Mouse (Mus musculus) forebrain, embryonic 16.5 days (tissue): ENCODE results near the gene Apol6. TPM values are rescaled to one million over a fixed set of nuclear protein-coding genes. Genes with fewer than 3 reads are reported as not detected.
"Not testable (repeated sequence)": the region's sequence is repeated elsewhere in the genome, so short reads cannot be mapped to it uniquely, and the experiment has no call there.

Experiments used
- ATAC-seq: fragments of 200-750 bp; cut with Nextera tagmentation; 2 replicates; pipeline ENCODE4 v1.8.0; 2017; ENCODE audit warnings: mild to moderate bottlenecking, moderate library complexity
- H3K27ac ChIP-seq: fragments of 300-500 bp; sonication (generic); 2 replicates; pipeline ENCODE4 v1.5.1; 2014; ENCODE audit warnings: low read length, control low read depth
- H3K27me3 ChIP-seq: fragments of 300-500 bp; sonication (generic); replicated peaks from 2 replicates; pipeline ENCODE4 v1.6.1; 2014; ENCODE audit warnings: low read length; ENCODE audit not compliant: control insufficient read depth, insufficient read depth
- H3K36me3 ChIP-seq: fragments of 300-500 bp; sonication (generic); 2 replicates; pipeline ENCODE4 v1.6.1; 2014; ENCODE audit not compliant: control insufficient read depth, insufficient read depth
- H3K4me1 ChIP-seq: fragments of 300-500 bp; sonication (generic); replicated peaks from 2 replicates; pipeline ENCODE4 v1.6.1; 2014; ENCODE audit warnings: low read length; ENCODE audit not compliant: control insufficient read depth, insufficient read depth
- H3K4me2 ChIP-seq: fragments of 300-500 bp; sonication (generic); 2 replicates; pipeline ENCODE4 v1.6.1; 2014; ENCODE audit warnings: mild to moderate bottlenecking, low read length, control low read depth
- H3K4me3 ChIP-seq: fragments of 300-500 bp; sonication (generic); replicated peaks from 2 replicates; pipeline ENCODE4 v1.5.1; 2014; ENCODE audit warnings: mild to moderate bottlenecking, low read length, control low read depth
- H3K9ac ChIP-seq: fragments of 300-500 bp; sonication (generic); replicated peaks from 2 replicates; pipeline ENCODE4 v1.6.1; 2014; ENCODE audit warnings: low read depth, low read length, control low read depth
- H3K9me3 ChIP-seq: fragments of 300-500 bp; sonication (generic); 2 replicates; pipeline ENCODE4 v1.6.1; 2016; ENCODE audit warnings: low read length; ENCODE audit not compliant: control insufficient read depth
- WGBS: fragments of 180-500 bp; shearing (Covaris S2); extraction: QIAGEN DNeasy Blood & Tissue Kit; methylation state at CpG from one replicate; pipeline ENCODE4 v1.1.7; 2014; 5-methylcytosine and 5-hydroxymethylcytosine counted together
- polyA plus RNA-seq: library from polyadenylated mRNA; unstranded; fragments of >200 nt; fragmentation: Nextera tagmentation; extraction: Ambion mirVana; gene quantifications from 2 replicates; pipeline ENCODE4 v1.2.1, GENCODE M21; 2015

Gene Apol6
- polyA plus RNA-seq, 1 experiment from 2014 or later, result not detected

DNA sequence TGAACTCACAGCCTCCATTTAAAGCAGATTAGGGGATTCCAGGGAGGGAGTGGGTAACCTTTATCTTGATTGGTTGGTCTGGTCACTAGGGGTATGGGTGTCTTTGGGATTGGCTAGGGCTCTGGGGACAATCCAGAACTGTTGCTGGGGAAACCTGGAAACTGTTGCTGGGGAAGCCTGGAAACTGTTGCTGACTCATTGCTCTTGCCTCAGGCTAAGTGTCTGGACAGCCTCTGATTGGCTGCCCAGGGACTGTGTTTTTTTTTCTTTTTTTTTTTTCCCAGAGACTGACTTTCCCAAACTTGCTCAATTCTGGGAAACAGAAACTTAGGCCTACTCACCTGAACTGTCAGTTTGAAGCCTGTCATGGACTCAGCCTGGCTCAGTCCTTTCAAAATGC, 14.0 kb downstream of the Apol6 start:
- no peaks in the 10 kb centered on the region for H3K9me3 ChIP-seq
- ATAC-seq, result no peak
- H3K4me3 ChIP-seq, result no peak overlapping the region

DNA sequence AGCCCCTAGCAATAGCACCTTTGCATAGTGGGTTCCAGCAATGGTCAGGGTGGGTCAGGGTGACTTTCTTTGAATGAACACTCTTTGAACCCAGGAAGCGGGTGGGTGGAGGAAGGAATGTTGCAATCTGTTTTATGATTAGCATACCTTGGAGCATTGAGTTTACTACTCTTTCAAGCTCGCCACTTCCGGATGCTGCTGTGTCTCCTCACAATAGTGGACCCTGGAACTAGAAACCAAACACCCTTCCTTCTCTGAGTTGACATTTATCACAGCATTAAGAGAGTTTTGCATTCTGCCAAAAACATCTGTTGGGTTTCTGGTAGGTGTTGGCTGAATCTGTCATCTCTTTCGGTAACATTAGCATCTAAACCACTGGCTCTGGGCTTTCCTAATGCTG, 14.9 kb downstream of the Apol6 start:
- not testable (repeated sequence) for H3K4me1 ChIP-seq, H3K9ac ChIP-seq, H3K4me2 ChIP-seq, H3K4me3 ChIP-seq, ATAC-seq, H3K9me3 ChIP-seq, H3K27me3 ChIP-seq, H3K36me3 ChIP-seq, H3K27ac ChIP-seq
- WGBS, result 95% methylated on average over 4 of the region's 4 CpGs

More for the DNA sequence above, 14.0 kb downstream of the Apol6 start:
- H3K27ac ChIP-seq, result no peak overlapping the region
- H3K9ac ChIP-seq, result no peak overlapping the region
- no peak overlapping the region for H3K4me2 ChIP-seq
- H3K4me1 ChIP-seq, result peaks cover 10% of the 10 kb centered on the region; the same call in 1 of the 2 replicates
- no peaks in the 10 kb centered on the region for H3K36me3 ChIP-seq
- H3K27me3 ChIP-seq, result no peaks in the 10 kb centered on the region

DNA sequence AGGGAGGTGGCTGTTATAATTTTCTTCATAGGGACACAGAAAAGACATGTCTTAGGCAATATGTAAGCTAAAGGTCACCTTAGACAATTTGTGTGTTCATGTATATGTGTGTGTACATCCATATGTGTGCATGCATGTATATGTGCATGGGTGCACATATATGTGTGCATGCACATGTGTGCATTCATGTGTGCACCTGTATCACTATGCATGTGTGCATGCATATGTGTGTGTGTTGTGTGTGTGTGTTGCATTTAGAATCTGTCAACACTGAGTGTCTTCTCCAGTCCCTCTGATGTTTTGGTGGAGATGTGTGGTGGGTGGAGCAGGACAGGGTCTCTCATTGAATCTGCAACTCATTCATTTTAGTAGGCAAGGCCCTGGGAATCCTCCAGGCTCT, 18.2 kb downstream of the Apol6 start:
- no peaks in the 10 kb centered on the region for H3K27me3 ChIP-seq
- H3K4me1 ChIP-seq, result no peaks in the 10 kb centered on the region
- no peaks in the 10 kb centered on the region for H3K9me3 ChIP-seq
- no peak for ATAC-seq
- no peak overlapping the region for H3K4me3 ChIP-seq
- H3K36me3 ChIP-seq, result no peaks in the 10 kb centered on the region
- no peak overlapping the region for H3K9ac ChIP-seq
- no peak overlapping the region for H3K27ac ChIP-seq
- no peak overlapping the region for H3K4me2 ChIP-seq

DNA sequence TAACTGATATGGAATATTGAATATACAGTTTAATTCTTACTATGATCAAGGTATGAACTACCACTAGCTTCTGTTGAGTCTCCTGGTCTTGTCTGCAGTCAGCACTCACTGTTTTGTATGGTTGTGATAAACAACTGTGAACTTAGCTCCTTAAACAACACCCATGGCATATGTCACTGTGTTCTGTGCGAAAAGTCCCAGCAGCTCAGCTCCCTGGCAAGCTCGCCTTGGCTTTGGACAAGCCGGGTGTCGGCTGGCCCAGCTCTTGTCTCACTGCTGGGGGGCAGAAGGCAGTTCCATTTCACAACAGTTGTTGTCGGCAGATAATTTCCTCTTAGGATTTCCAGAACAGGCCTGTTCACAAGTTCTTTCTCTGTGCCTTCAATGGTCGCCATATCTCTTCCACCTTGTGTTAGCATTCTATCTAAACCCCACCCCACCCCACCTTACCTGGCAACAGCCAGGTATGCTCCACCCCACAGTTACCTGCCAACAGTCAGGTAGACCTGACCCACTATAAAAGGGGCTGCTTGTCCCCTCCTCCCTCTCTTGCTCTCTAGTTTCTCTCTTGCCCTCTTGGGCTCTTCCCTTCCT, 20.8 kb downstream of the Apol6 start:
- no peaks in the 10 kb centered on the region for H3K4me1 ChIP-seq
- H3K4me3 ChIP-seq, result no peak overlapping the region
- H3K4me2 ChIP-seq, result no peak overlapping the region
- no peak overlapping the region for H3K27ac ChIP-seq
- no peaks in the 10 kb centered on the region for H3K36me3 ChIP-seq
- 85% methylated on average over 6 of the region's 6 CpGs for WGBS
- H3K9me3 ChIP-seq, result no peaks in the 10 kb centered on the region
- no peak for ATAC-seq
- no peak overlapping the region for H3K9ac ChIP-seq
- H3K27me3 ChIP-seq, result no peaks in the 10 kb centered on the region

DNA sequence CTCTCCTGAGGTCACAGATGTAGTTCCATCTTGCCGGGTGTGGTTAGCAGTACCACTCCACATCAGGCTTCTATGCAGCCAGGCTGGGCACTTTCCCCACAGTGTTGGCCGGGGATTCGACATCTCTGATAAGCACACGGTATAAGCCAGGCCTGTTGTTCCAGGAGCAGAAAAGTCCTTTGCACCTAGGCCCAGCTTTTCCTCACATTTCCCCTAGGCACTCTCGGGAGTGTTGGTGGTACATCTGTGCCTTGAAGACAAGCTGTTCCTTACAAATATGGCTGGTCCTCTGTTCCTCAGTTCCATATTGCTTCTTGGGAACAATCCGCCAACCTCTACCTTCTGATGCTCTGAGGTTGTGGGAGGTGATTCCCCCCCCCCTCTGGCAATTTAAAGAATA, 21.7 kb downstream of the Apol6 start:
- Histone ChIP-seq H3K9ac (no peak overlapping the region), H3K4me1 (0 out of 2 replicates have a peak, but pooled peaks cover under 1% of the 10 kb centered on the region), H3K4me2 (no peak overlapping the region), H3K4me3 (no peak overlapping the region), H3K36me3 (no peaks in the 10 kb centered on the region), H3K27ac (no peak overlapping the region), H3K9me3 (no peaks in the 10 kb centered on the region), H3K27me3 (no peaks in the 10 kb centered on the region)
- ATAC-seq, result 0 out of 2 replicates have a peak, but pooled peaks have one; percentile 28
- 83% methylated on average over 6 of the region's 6 CpGs for WGBS

DNA sequence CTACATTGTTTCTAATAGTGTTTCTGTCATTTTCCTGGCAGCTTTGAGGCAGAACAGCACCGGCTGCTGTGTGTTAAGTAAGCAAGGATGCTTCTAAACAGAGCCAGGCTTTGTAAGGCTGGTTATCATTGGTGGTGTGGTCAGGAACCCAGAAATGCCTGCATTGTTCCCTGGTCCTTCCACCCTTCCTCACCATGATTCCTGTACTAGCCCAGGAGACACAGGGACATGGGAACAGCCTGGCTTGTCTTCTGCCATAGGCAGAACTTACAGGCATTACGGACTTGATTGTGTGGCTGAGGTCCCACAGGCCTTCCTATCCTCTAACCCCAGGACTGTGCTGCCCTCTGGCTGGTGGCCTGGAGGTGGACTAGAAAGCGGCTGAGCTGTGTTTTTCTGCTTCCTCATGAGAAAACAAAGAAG, 23.9 kb downstream of the Apol6 start:
- ATAC-seq, result no peak
- no peaks in the 10 kb centered on the region for H3K36me3 ChIP-seq
- H3K27me3 ChIP-seq, result no peaks in the 10 kb centered on the region
- H3K9me3 ChIP-seq, result no peaks in the 10 kb centered on the region
- WGBS, result 54% methylated on average over 3 of the region's 3 CpGs
- H3K9ac ChIP-seq, result no peak overlapping the region
- no peak overlapping the region for H3K27ac ChIP-seq
- H3K4me3 ChIP-seq, result no peak overlapping the region
- H3K4me1 ChIP-seq, result peaks cover 10% of the 10 kb centered on the region
- H3K4me2 ChIP-seq, result no peak overlapping the region

DNA sequence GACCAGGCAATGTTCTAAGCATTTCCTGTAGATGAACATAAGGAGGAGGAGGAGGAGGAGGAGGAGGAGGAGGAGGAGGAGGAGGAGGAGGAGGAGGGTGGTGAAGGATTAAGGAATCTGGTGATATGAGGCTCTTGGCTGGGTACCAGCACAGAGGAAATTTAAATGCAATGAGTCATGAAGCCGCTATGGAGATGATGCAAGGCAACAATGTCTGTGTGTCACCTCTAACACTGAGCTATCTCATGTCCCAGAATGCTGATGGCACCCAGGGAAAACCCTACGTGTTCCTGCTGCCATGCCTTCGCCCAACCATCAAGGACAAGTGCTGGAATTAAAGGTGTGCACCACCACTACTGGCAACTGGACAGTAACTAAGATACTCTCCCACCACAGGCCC, 24.5 kb downstream of the Apol6 start:
- no peak overlapping the region for H3K4me2 ChIP-seq
- no peaks in the 10 kb centered on the region for H3K36me3 ChIP-seq
- ATAC-seq, result no peak
- no peak overlapping the region for H3K9ac ChIP-seq
- H3K27me3 ChIP-seq, result no peaks in the 10 kb centered on the region
- no peak overlapping the region for H3K4me3 ChIP-seq
- WGBS, result 88% methylated on average over 3 of the region's 3 CpGs
- no peak overlapping the region for H3K27ac ChIP-seq
- peaks cover 10% of the 10 kb centered on the region for H3K4me1 ChIP-seq
- no peaks in the 10 kb centered on the region for H3K9me3 ChIP-seq

DNA sequence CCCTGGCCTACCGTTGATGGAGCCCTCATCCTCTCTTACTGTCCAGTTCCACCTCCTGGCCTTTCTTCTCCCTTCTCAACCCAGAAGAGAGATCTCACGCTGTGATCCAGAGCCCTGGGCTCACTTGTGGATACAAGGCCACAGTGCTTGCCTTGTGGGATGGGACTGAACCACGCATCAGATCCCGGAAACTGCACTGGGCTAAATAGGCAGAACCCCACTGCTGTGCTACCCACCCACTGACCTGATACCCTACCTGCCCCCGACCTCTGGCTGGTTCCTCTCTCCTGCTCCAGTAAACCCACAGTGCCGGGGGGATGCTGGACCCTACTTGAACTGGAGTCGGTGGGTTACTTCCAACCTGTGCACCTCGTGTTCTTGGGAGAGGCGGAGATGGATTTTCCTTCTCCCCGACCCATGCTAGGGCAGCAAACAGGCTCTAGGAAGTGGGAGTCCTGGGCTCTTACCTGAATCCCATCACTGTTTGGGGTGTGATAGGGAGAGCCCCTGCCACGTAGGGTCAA, 26.3 kb downstream of the Apol6 start:
- Histone ChIP-seq H3K36me3 (no peaks in the 10 kb centered on the region), H3K4me2 (no peak overlapping the region), H3K9me3 (no peaks in the 10 kb centered on the region), H3K9ac (no peak overlapping the region), H3K4me1 (peaks cover 10% of the 10 kb centered on the region), H3K27me3 (no peaks in the 10 kb centered on the region), H3K4me3 (no peak overlapping the region), H3K27ac (no peak overlapping the region)
- 88% methylated on average over 11 of the region's 11 CpGs for WGBS
- no peak for ATAC-seq

DNA sequence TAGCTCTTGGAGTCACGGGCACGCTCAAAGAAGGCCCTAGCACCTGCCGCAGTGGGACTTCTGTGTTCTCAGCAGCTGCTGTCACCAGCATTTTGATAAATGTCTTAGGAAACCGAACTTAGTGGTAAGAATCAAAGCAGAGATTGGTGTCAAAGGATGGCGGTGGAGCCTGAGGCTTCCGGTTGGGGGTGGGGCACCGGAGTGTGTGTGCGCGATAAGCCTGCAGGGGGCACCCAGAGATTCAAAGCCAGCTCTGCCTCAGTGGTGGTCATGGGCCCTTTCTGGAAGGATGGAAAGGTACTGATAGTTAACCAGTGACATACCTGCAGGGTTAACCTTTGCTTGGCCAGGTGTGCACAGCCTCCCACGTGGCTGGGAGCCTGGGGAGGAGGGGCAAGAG, 27.0 kb downstream of the Apol6 start:
- Histone ChIP-seq H3K27ac (no peak overlapping the region), H3K9me3 (no peaks in the 10 kb centered on the region), H3K4me1 (peaks cover 10% of the 10 kb centered on the region), H3K27me3 (no peaks in the 10 kb centered on the region), H3K9ac (no peak overlapping the region), H3K4me2 (no peak overlapping the region), H3K36me3 (no peaks in the 10 kb centered on the region), H3K4me3 (no peak overlapping the region)
- 21% methylated on average over 10 of the region's 10 CpGs for WGBS
- peak; percentile 50 for ATAC-seq
